Mouse (Mus musculus): ENCODE measurements around the gene Zdhhc19.

DNA sequence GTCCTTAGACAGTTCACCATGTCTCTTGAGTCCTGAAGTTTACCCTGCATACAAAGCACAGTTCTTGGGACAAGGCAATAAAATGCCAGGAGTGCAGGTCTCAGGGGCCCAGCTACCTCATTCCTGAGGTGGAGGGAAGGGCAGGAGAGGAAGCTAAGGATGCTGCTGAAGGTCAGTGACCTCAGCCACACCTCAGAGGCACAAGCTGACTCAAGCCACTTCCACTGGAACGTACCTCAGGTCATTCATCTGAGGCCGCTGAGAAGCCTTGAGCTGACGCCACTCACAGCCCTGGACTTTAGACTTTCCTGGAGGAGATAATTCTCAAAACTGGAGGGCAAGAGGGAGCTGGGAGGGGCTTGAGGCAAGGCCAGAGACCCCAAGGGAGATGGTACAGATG lies 7.1 kb upstream of the Zdhhc19 start:
- TF ChIP-seq POLR2A (IDR thresholded peaks at IDR 0.05; ENCODE audit: control insufficient read depth, extremely low read depth, insufficient read depth, low read length, poor library complexity) (no peak), CTCF (IDR thresholded peaks at IDR 0.05; ENCODE audit: borderline replicate concordance, control insufficient read depth, extremely low read depth, insufficient read depth, low read length, poor library complexity) (no peak)

Data from thymus, adult 2 months (tissue).